Mouse (Mus musculus) myocyte (in vitro differentiated cells): ENCODE data around the gene Syngr3.

Source experiments
- MAX ChIP-seq: IDR thresholded peaks from one replicate; pipeline ENCODE4 v1.6.1; 2011; ENCODE audit warnings: low read depth, mild to moderate bottlenecking, control low read depth
- MYOD1 ChIP-seq, 3 experiments: IDR thresholded peaks; one replicate each; pipeline ENCODE4 v1.6.1; 2011; ENCODE audit warnings: control low read depth in 2 of 3, low read depth in 2 of 3, mild to moderate bottlenecking in 2 of 3, moderate library complexity in 1 of 3; ENCODE audit not compliant: insufficient read length in 2 of 3, control insufficient read depth in 1 of 3
- MYOG ChIP-seq, 3 experiments: IDR thresholded peaks; one replicate each; pipeline ENCODE4 v1.6.1; 2011; ENCODE audit warnings: control low read depth in 2 of 3, low read depth in 2 of 3, mild to moderate bottlenecking in 2 of 3; ENCODE audit not compliant: insufficient read length in 2 of 3, control insufficient read depth in 1 of 3, insufficient read depth in 1 of 3
- POLR2A ChIP-seq: IDR thresholded peaks from one replicate; pipeline ENCODE4 v1.6.1; 2011; ENCODE audit warnings: low read depth, mild to moderate bottlenecking, control low read depth, moderate library complexity; ENCODE audit not compliant: insufficient read length
- POLR2AphosphoS2 ChIP-seq: IDR thresholded peaks from one replicate; pipeline ENCODE4 v1.6.1; 2011; ENCODE audit warnings: low read depth, control low read depth; ENCODE audit not compliant: insufficient read length
- REST ChIP-seq: IDR thresholded peaks from one replicate; pipeline ENCODE4 v1.6.1; 2011; ENCODE audit warnings: mild to moderate bottlenecking, control low read depth, moderate library complexity; ENCODE audit not compliant: insufficient read depth, insufficient read length
- TCF12 ChIP-seq: IDR thresholded peaks from one replicate; pipeline ENCODE4 v1.6.1; 2011; ENCODE audit warnings: mild to moderate bottlenecking, control low read depth; ENCODE audit not compliant: poor library complexity, insufficient read depth, severe bottlenecking
- TCF3 ChIP-seq: IDR thresholded peaks from one replicate; pipeline ENCODE4 v1.6.1; 2011; ENCODE audit warnings: low read depth, control low read depth; ENCODE audit not compliant: insufficient read length
- USF1 ChIP-seq: IDR thresholded peaks from one replicate; pipeline ENCODE4 v1.6.1; 2011; ENCODE audit warnings: low read depth, mild to moderate bottlenecking, control low read depth, moderate library complexity

GRCm38 (mm10) chr17:24692385-24692784 lies 2.6 kb upstream of the Syngr3 start:
- no peak for TF ChIP-seq POLR2A
- TF ChIP-seq MAX, result no peak
- TF ChIP-seq MYOD1 (IDR thresholded peaks at IDR 0.05; ENCODE audit: control insufficient read depth in 1 of 3, insufficient read length in 2 of 3, low read depth in 2 of 3), result no peak
- no peak for TF ChIP-seq TCF12
- TF ChIP-seq TCF3, result no peak
- no peak for TF ChIP-seq REST
- no peak for TF ChIP-seq POLR2AphosphoS2
- no peak for TF ChIP-seq USF1
- no peak for TF ChIP-seq MYOG (IDR thresholded peaks at IDR 0.05; ENCODE audit: control insufficient read depth in 1 of 3, insufficient read depth in 1 of 3, insufficient read length in 2 of 3, low read depth in 2 of 3)
